Mouse (Mus musculus): ENCODE data around the gene Rnd3. TPM values are rescaled to one million over a fixed set of nuclear protein-coding genes. Genes with fewer than 3 reads are reported as not detected.

The Rnd3 gene
- polyA plus RNA-seq, 1 experiment = 69.9 TPM

- H3K36me3 ChIP-seq (ENCODE audit: control insufficient read depth, insufficient read depth, low read length, poor library complexity, severe bottlenecking) = no peaks in the 10 kb centered on the region
- H3K4me1 ChIP-seq (ENCODE audit: control insufficient read depth, insufficient read depth, low read length) = no peaks in the 10 kb centered on the region
- no peak overlapping the region for H3K27ac ChIP-seq (ENCODE audit: insufficient read depth, low read length)
- H3K4me3 ChIP-seq (ENCODE audit: low read depth, low read length) = no peak overlapping the region
- no peaks in the 10 kb centered on the region for H3K27me3 ChIP-seq (ENCODE audit: control insufficient read depth, insufficient read depth, low read length, poor library complexity, severe bottlenecking)
- no peak for TF ChIP-seq CTCF (IDR thresholded peaks at IDR 0.05; ENCODE audit: low read depth, low read length)
- no peak for TF ChIP-seq POLR2A (IDR thresholded peaks at IDR 0.05; ENCODE audit: insufficient read depth, low read length)
- no peak for TF ChIP-seq EP300 (IDR thresholded peaks at IDR 0.05; ENCODE audit: insufficient read depth, low read depth, low read length)
- no peak overlapping the region for H3K9ac ChIP-seq (ENCODE audit: low read depth, poor library complexity, severe bottlenecking)
- H3K9me3 ChIP-seq (replicated peaks; ENCODE audit: control insufficient read depth, insufficient read depth, low read length, poor library complexity, severe bottlenecking) = no peaks in the 10 kb centered on the region
Observed at GRCm38 (mm10) chr2:51177615-51178014, 28.7 kb upstream of the Rnd3 start.

GRCm38 (mm10) chr2:51175276-51175675, 26.4 kb upstream of the Rnd3 start:
- no peak for TF ChIP-seq EP300 (IDR thresholded peaks at IDR 0.05; ENCODE audit: insufficient read depth, low read depth, low read length)
- TF ChIP-seq CTCF (IDR thresholded peaks at IDR 0.05; ENCODE audit: low read depth, low read length) = no peak
- no peak for TF ChIP-seq POLR2A (IDR thresholded peaks at IDR 0.05; ENCODE audit: insufficient read depth, low read length)
- H3K27me3 ChIP-seq (ENCODE audit: control insufficient read depth, insufficient read depth, low read length, poor library complexity, severe bottlenecking) = no peaks in the 10 kb centered on the region
- no peaks in the 10 kb centered on the region for H3K4me1 ChIP-seq (ENCODE audit: control insufficient read depth, insufficient read depth, low read length)
- H3K36me3 ChIP-seq (ENCODE audit: control insufficient read depth, insufficient read depth, low read length, poor library complexity, severe bottlenecking) = no peaks in the 10 kb centered on the region
- no peaks in the 10 kb centered on the region for H3K9me3 ChIP-seq (replicated peaks; ENCODE audit: control insufficient read depth, insufficient read depth, low read length, poor library complexity, severe bottlenecking)
- H3K27ac ChIP-seq (ENCODE audit: insufficient read depth, low read length) = no peak overlapping the region
- H3K9ac ChIP-seq (ENCODE audit: low read depth, poor library complexity, severe bottlenecking) = no peak overlapping the region
- H3K4me3 ChIP-seq (ENCODE audit: low read depth, low read length) = no peak overlapping the region

- H3K4me1 ChIP-seq (ENCODE audit: control insufficient read depth, insufficient read depth, low read length) = no peaks in the 10 kb centered on the region
- H3K27ac ChIP-seq (ENCODE audit: insufficient read depth, low read length) = no peak overlapping the region
- H3K27me3 ChIP-seq (ENCODE audit: control insufficient read depth, insufficient read depth, low read length, poor library complexity, severe bottlenecking) = no peaks in the 10 kb centered on the region
- H3K9ac ChIP-seq (ENCODE audit: low read depth, poor library complexity, severe bottlenecking) = no peak overlapping the region
- no peak overlapping the region for H3K4me3 ChIP-seq (ENCODE audit: low read depth, low read length)
- no peaks in the 10 kb centered on the region for H3K9me3 ChIP-seq (replicated peaks; ENCODE audit: control insufficient read depth, insufficient read depth, low read length, poor library complexity, severe bottlenecking)
- TF ChIP-seq EP300 (IDR thresholded peaks at IDR 0.05; ENCODE audit: insufficient read depth, low read depth, low read length) = no peak
- TF ChIP-seq CTCF (IDR thresholded peaks at IDR 0.05; ENCODE audit: low read depth, low read length) = no peak
- TF ChIP-seq POLR2A (IDR thresholded peaks at IDR 0.05; ENCODE audit: insufficient read depth, low read length) = no peak
- no peaks in the 10 kb centered on the region for H3K36me3 ChIP-seq (ENCODE audit: control insufficient read depth, insufficient read depth, low read length, poor library complexity, severe bottlenecking)
Observed at GRCm38 (mm10) chr2:51161110-51161509, 12.2 kb upstream of the Rnd3 start.

GRCm38 (mm10) chr2:51148454-51148853, 457 bp downstream of the Rnd3 start:
- Histone ChIP-seq H3K4me3 (ENCODE audit: low read depth, low read length) (peak overlapping the region; percentile 64), H3K36me3 (ENCODE audit: control insufficient read depth, insufficient read depth, low read length, poor library complexity, severe bottlenecking) (no peaks in the 10 kb centered on the region), H3K27ac (ENCODE audit: insufficient read depth, low read length) (no peak overlapping the region), H3K9me3 (replicated peaks; ENCODE audit: control insufficient read depth, insufficient read depth, low read length, poor library complexity, severe bottlenecking) (no peaks in the 10 kb centered on the region), H3K4me1 (ENCODE audit: control insufficient read depth, insufficient read depth, low read length) (no peaks in the 10 kb centered on the region), H3K9ac (ENCODE audit: low read depth, poor library complexity, severe bottlenecking) (peak overlapping the region; percentile 86), H3K27me3 (ENCODE audit: control insufficient read depth, insufficient read depth, low read length, poor library complexity, severe bottlenecking) (no peaks in the 10 kb centered on the region)
- TF ChIP-seq POLR2A (IDR thresholded peaks at IDR 0.05; ENCODE audit: insufficient read depth, low read length) (no peak), EP300 (IDR thresholded peaks at IDR 0.05; ENCODE audit: insufficient read depth, low read depth, low read length) (no peak), CTCF (IDR thresholded peaks at IDR 0.05; ENCODE audit: low read depth, low read length) (no peak)

GRCm38 (mm10) chr2:51148065-51148407, 875 bp downstream of the Rnd3 start:
- TF ChIP-seq POLR2A (IDR thresholded peaks at IDR 0.05; ENCODE audit: insufficient read depth, low read length) = no peak
- no peak for TF ChIP-seq CTCF (IDR thresholded peaks at IDR 0.05; ENCODE audit: low read depth, low read length)
- TF ChIP-seq EP300 (IDR thresholded peaks at IDR 0.05; ENCODE audit: insufficient read depth, low read depth, low read length) = no peak
- no peaks in the 10 kb centered on the region for H3K9me3 ChIP-seq (replicated peaks; ENCODE audit: control insufficient read depth, insufficient read depth, low read length, poor library complexity, severe bottlenecking)
- peak overlapping the region; percentile 64 for H3K4me3 ChIP-seq (ENCODE audit: low read depth, low read length)
- no peaks in the 10 kb centered on the region for H3K4me1 ChIP-seq (ENCODE audit: control insufficient read depth, insufficient read depth, low read length)
- no peak overlapping the region for H3K27ac ChIP-seq (ENCODE audit: insufficient read depth, low read length)
- H3K9ac ChIP-seq (ENCODE audit: low read depth, poor library complexity, severe bottlenecking) = peak overlapping the region; percentile 86
- no peaks in the 10 kb centered on the region for H3K27me3 ChIP-seq (ENCODE audit: control insufficient read depth, insufficient read depth, low read length, poor library complexity, severe bottlenecking)
- H3K36me3 ChIP-seq (ENCODE audit: control insufficient read depth, insufficient read depth, low read length, poor library complexity, severe bottlenecking) = no peaks in the 10 kb centered on the region

- H3K36me3 ChIP-seq (ENCODE audit: control insufficient read depth, insufficient read depth, low read length, poor library complexity, severe bottlenecking) = no peaks in the 10 kb centered on the region
- no peaks in the 10 kb centered on the region for H3K27me3 ChIP-seq (ENCODE audit: control insufficient read depth, insufficient read depth, low read length, poor library complexity, severe bottlenecking)
- H3K4me1 ChIP-seq (ENCODE audit: control insufficient read depth, insufficient read depth, low read length) = no peaks in the 10 kb centered on the region
- peak overlapping the region; percentile 86 for H3K9ac ChIP-seq (ENCODE audit: low read depth, poor library complexity, severe bottlenecking)
- H3K27ac ChIP-seq (ENCODE audit: insufficient read depth, low read length) = no peak overlapping the region
- TF ChIP-seq EP300 (IDR thresholded peaks at IDR 0.05; ENCODE audit: insufficient read depth, low read depth, low read length) (no peak), CTCF (IDR thresholded peaks at IDR 0.05; ENCODE audit: low read depth, low read length) (no peak), POLR2A (IDR thresholded peaks at IDR 0.05; ENCODE audit: insufficient read depth, low read length) (no peak)
- no peaks in the 10 kb centered on the region for H3K9me3 ChIP-seq (replicated peaks; ENCODE audit: control insufficient read depth, insufficient read depth, low read length, poor library complexity, severe bottlenecking)
- peak overlapping the region; percentile 64 for H3K4me3 ChIP-seq (ENCODE audit: low read depth, low read length)
Observed at GRCm38 (mm10) chr2:51147318-51148064, 1.4 kb downstream of the Rnd3 start.

All from ES-Bruce4 (cell line).